Mouse (Mus musculus) embryonic facial prominence, embryonic 12.5 days (tissue): ENCODE data around the gene Ksr2. TPM values are rescaled to one million over a fixed set of nuclear protein-coding genes. Genes with fewer than 3 reads are reported as not detected.

Experiments
- ATAC-seq: fragments of 200-750 bp; cut with Nextera tagmentation; 2 replicates; pipeline ENCODE4 v1.8.0; 2017; ENCODE audit not compliant: insufficient number of reproducible peaks, insufficient read depth, low FRiP score, low TSS enrichment
- H3K27ac ChIP-seq: fragments of 300-500 bp; sonication (generic); 2 replicates; pipeline ENCODE4 v1.5.1; 2016; ENCODE audit warnings: mild to moderate bottlenecking
- H3K27me3 ChIP-seq: fragments of 300-500 bp; sonication (generic); 2 replicates; pipeline ENCODE4 v1.6.1; 2016; ENCODE audit warnings: mild to moderate bottlenecking, moderate library complexity
- H3K36me3 ChIP-seq: fragments of 300-500 bp; sonication (generic); 2 replicates; pipeline ENCODE4 v1.6.1; 2016; ENCODE audit warnings: mild to moderate bottlenecking
- H3K4me1 ChIP-seq: fragments of 300-500 bp; sonication (generic); 2 replicates; pipeline ENCODE4 v1.6.1; 2016
- H3K4me2 ChIP-seq: fragments of 300-500 bp; sonication (generic); replicated peaks from 2 replicates; pipeline ENCODE4 v1.6.1; 2016; ENCODE audit warnings: mild to moderate bottlenecking, moderate library complexity
- H3K4me3 ChIP-seq: fragments of 300-500 bp; sonication (generic); 2 replicates; pipeline ENCODE4 v1.5.1; 2016; ENCODE audit warnings: mild to moderate bottlenecking
- H3K9ac ChIP-seq: fragments of 300-500 bp; sonication (generic); 2 replicates; pipeline ENCODE4 v1.6.1; 2016; ENCODE audit warnings: mild to moderate bottlenecking, moderate library complexity
- H3K9me3 ChIP-seq: fragments of 300-500 bp; sonication (generic); 2 replicates; pipeline ENCODE4 v1.6.1; 2016; ENCODE audit warnings: mild to moderate bottlenecking, moderate library complexity
- WGBS: fragments of 180-500 bp; shearing (Covaris S2); methylation state at CpG from one replicate; pipeline ENCODE4 v1.1.7; 2016; 5-methylcytosine and 5-hydroxymethylcytosine counted together
- polyA plus RNA-seq: library from polyadenylated mRNA; unstranded; fragments of >200 nt; fragmentation: Nextera tagmentation; extraction: Ambion mirVana; gene quantifications from 2 replicates; pipeline ENCODE4 v1.2.1, GENCODE M21; 2016

The Ksr2 gene
- polyA plus RNA-seq, 1 experiment from 2014 or later, result 0.68 TPM

- 72% methylated on average over 10 of the region's 10 CpGs for WGBS
- H3K4me1 ChIP-seq, result peaks cover 2% of the 10 kb centered on the region; the same call in 1 of the 2 replicates
- no peak for ATAC-seq
- no peak overlapping the region for H3K9ac ChIP-seq
- no peaks in the 10 kb centered on the region for H3K9me3 ChIP-seq
- no peak overlapping the region for H3K27ac ChIP-seq
- no peak overlapping the region for H3K4me2 ChIP-seq
- H3K27me3 ChIP-seq, result no peaks in the 10 kb centered on the region
- H3K4me3 ChIP-seq, result no peak overlapping the region
- H3K36me3 ChIP-seq, result no peaks in the 10 kb centered on the region
Measured at GRCm38 (mm10) chr5:117510864-117511263, 97.1 kb downstream of the Ksr2 start.

GRCm38 (mm10) chr5:117515396-117515795 is 101.6 kb downstream of the Ksr2 start:
- Histone ChIP-seq H3K36me3 (no peaks in the 10 kb centered on the region), H3K4me1 (peaks cover 2% of the 10 kb centered on the region; the same call in 1 of the 2 replicates), H3K4me2 (no peak overlapping the region), H3K4me3 (no peak overlapping the region), H3K27me3 (no peaks in the 10 kb centered on the region), H3K9me3 (no peaks in the 10 kb centered on the region), H3K27ac (no peak overlapping the region), H3K9ac (no peak overlapping the region)
- 89% methylated on average over 12 of the region's 12 CpGs for WGBS
- no peak for ATAC-seq

GRCm38 (mm10) chr5:117515861-117516260 is 102.1 kb downstream of the Ksr2 start:
- no peaks in the 10 kb centered on the region for H3K36me3 ChIP-seq
- H3K9me3 ChIP-seq, result no peaks in the 10 kb centered on the region
- no peak overlapping the region for H3K4me3 ChIP-seq
- no peaks in the 10 kb centered on the region for H3K27me3 ChIP-seq
- ATAC-seq, result no peak
- H3K9ac ChIP-seq, result no peak overlapping the region
- H3K4me1 ChIP-seq, result peaks cover 2% of the 10 kb centered on the region; the same call in 1 of the 2 replicates
- H3K27ac ChIP-seq, result no peak overlapping the region
- WGBS, result 72% methylated on average over 7 of the region's 7 CpGs
- H3K4me2 ChIP-seq, result no peak overlapping the region

- Histone ChIP-seq H3K27me3 (no peaks in the 10 kb centered on the region), H3K4me3 (no peak overlapping the region), H3K9me3 (no peaks in the 10 kb centered on the region), H3K4me2 (no peak overlapping the region), H3K27ac (no peak overlapping the region), H3K4me1 (no peaks in the 10 kb centered on the region), H3K36me3 (no peaks in the 10 kb centered on the region), H3K9ac (no peak overlapping the region)
- no peak for ATAC-seq
- WGBS, result 3% methylated on average over 8 of the region's 8 CpGs
Measured at GRCm38 (mm10) chr5:117516597-117516996, 102.8 kb downstream of the Ksr2 start.

- 33% methylated on average over 4 of the region's 4 CpGs for WGBS
- Histone ChIP-seq H3K9ac (no peak overlapping the region), H3K9me3 (no peaks in the 10 kb centered on the region), H3K4me1 (no peaks in the 10 kb centered on the region), H3K4me2 (no peak overlapping the region), H3K27ac (no peak overlapping the region), H3K4me3 (no peak overlapping the region), H3K36me3 (no peaks in the 10 kb centered on the region), H3K27me3 (no peaks in the 10 kb centered on the region)
- ATAC-seq, result no peak
Measured at GRCm38 (mm10) chr5:117519858-117520495, 106.2 kb downstream of the Ksr2 start.

GRCm38 (mm10) chr5:117521156-117521555 is 107.4 kb downstream of the Ksr2 start:
- WGBS, result 79% methylated on average over 4 of the region's 4 CpGs
- no peak overlapping the region for H3K4me3 ChIP-seq
- H3K9me3 ChIP-seq, result no peaks in the 10 kb centered on the region
- ATAC-seq, result no peak
- no peaks in the 10 kb centered on the region for H3K4me1 ChIP-seq
- H3K27ac ChIP-seq, result no peak overlapping the region
- no peaks in the 10 kb centered on the region for H3K27me3 ChIP-seq
- no peaks in the 10 kb centered on the region for H3K36me3 ChIP-seq
- H3K4me2 ChIP-seq, result no peak overlapping the region
- H3K9ac ChIP-seq, result no peak overlapping the region

GRCm38 (mm10) chr5:117521701-117522100 is 107.9 kb downstream of the Ksr2 start:
- H3K4me2 ChIP-seq, result no peak overlapping the region
- H3K9ac ChIP-seq, result no peak overlapping the region
- H3K4me1 ChIP-seq, result no peaks in the 10 kb centered on the region
- H3K27me3 ChIP-seq, result no peaks in the 10 kb centered on the region
- ATAC-seq, result no peak
- WGBS, result 82% methylated on average over 4 of the region's 4 CpGs
- no peak overlapping the region for H3K4me3 ChIP-seq
- H3K36me3 ChIP-seq, result no peaks in the 10 kb centered on the region
- H3K27ac ChIP-seq, result no peak overlapping the region
- H3K9me3 ChIP-seq, result no peaks in the 10 kb centered on the region

- Histone ChIP-seq H3K9ac (no peak overlapping the region), H3K4me1 (no peaks in the 10 kb centered on the region), H3K27me3 (no peaks in the 10 kb centered on the region), H3K9me3 (no peaks in the 10 kb centered on the region), H3K4me3 (no peak overlapping the region), H3K4me2 (no peak overlapping the region), H3K36me3 (no peaks in the 10 kb centered on the region), H3K27ac (no peak overlapping the region)
- no peak for ATAC-seq
- 71% methylated on average over 4 of the region's 4 CpGs for WGBS
Measured at GRCm38 (mm10) chr5:117522471-117522870, 108.7 kb downstream of the Ksr2 start.

- Histone ChIP-seq H3K9ac (no peak overlapping the region), H3K4me2 (no peak overlapping the region), H3K36me3 (no peaks in the 10 kb centered on the region), H3K4me3 (no peak overlapping the region), H3K4me1 (no peaks in the 10 kb centered on the region), H3K27ac (no peak overlapping the region), H3K9me3 (no peaks in the 10 kb centered on the region), H3K27me3 (no peaks in the 10 kb centered on the region)
- ATAC-seq, result no peak
- WGBS, result 76% methylated on average over 10 of the region's 10 CpGs
Measured at GRCm38 (mm10) chr5:117523010-117523409, 109.2 kb downstream of the Ksr2 start.

- Histone ChIP-seq H3K4me1 (peaks cover 13% of the 10 kb centered on the region; the same call in 1 of the 2 replicates), H3K27ac (no peak overlapping the region), H3K36me3 (no peaks in the 10 kb centered on the region), H3K27me3 (peaks cover 26% of the 10 kb centered on the region), H3K9me3 (no peaks in the 10 kb centered on the region), H3K4me2 (no peak overlapping the region), H3K9ac (no peak overlapping the region), H3K4me3 (no peak overlapping the region)
- WGBS, result 50% methylated on average over 6 of the region's 6 CpGs
- no peak for ATAC-seq
Measured at GRCm38 (mm10) chr5:117530991-117531390, 117.2 kb downstream of the Ksr2 start.

GRCm38 (mm10) chr5:117539221-117539620 is 125.4 kb downstream of the Ksr2 start:
- Histone ChIP-seq H3K9me3 (peaks cover 3% of the 10 kb centered on the region; the same call in 1 of the 2 replicates), H3K4me2 (no peak overlapping the region), H3K27ac (no peak overlapping the region), H3K27me3 (peaks cover 8% of the 10 kb centered on the region), H3K4me3 (no peak overlapping the region), H3K36me3 (no peaks in the 10 kb centered on the region), H3K4me1 (no peaks in the 10 kb centered on the region), H3K9ac (no peak overlapping the region)
- no peak for ATAC-seq
- 70% methylated on average over 3 of the region's 3 CpGs for WGBS

- WGBS, result 69% methylated on average over 8 of the region's 8 CpGs
- H3K36me3 ChIP-seq, result no peaks in the 10 kb centered on the region
- peaks cover 3% of the 10 kb centered on the region; the same call in 1 of the 2 replicates for H3K9me3 ChIP-seq
- H3K4me1 ChIP-seq, result no peaks in the 10 kb centered on the region
- ATAC-seq, result no peak
- H3K27me3 ChIP-seq, result no peaks in the 10 kb centered on the region
- H3K9ac ChIP-seq, result no peak overlapping the region
- no peak overlapping the region for H3K4me2 ChIP-seq
- no peak overlapping the region for H3K4me3 ChIP-seq
- H3K27ac ChIP-seq, result no peak overlapping the region
Measured at GRCm38 (mm10) chr5:117541654-117542053, 127.9 kb downstream of the Ksr2 start.
